Mouse (Mus musculus): ENCODE measurements at regions not wholly inside any gene's neighbourhood (a gene's known extent, or its start where the extent isn't known, plus 50 kb on each side); places are given as distances from the start of the nearest gene placed in this dataset.

DNA sequence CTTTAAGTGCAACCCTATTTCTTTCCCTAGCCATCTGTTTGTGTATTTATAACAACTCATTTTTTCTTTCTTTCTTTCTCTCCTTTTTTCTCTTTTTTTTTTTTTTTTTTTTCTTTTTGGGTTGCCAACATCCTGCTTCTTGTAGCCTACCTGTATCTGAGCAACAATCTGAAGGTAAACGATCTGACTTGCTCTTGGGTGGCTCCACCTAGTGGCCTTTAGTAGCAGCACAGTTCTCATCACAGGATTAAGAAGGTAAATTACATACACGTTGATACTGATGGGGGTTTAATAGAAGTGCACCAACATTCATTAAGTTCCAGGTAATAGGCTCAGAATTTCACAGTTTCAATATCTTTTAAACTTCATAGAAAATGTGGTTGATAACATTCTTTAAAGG lies 752.1 kb downstream of the Inhba start:
- peak; percentile 33 for DNase-seq

- DNase-seq: no peak
Measured at GRCm38 (mm10) chr13:16769409-16769808, 757.8 kb downstream of the Inhba start.

- no peak for DNase-seq
Measured at GRCm38 (mm10) chr13:16769848-16770422, 758.3 kb downstream of the Inhba start.

GRCm38 (mm10) chr13:16771845-16772244 lies 760.2 kb downstream of the Inhba start:
- no peak for DNase-seq

- no peak for DNase-seq
Measured at GRCm38 (mm10) chr13:16805560-16805959, 793.9 kb downstream of the Inhba start.

All from kidney, adult 18-20 months (tissue).